Mouse (Mus musculus): ENCODE data around the gene Sytl3.

The Sytl3 gene

GRCm38 (mm10) chr17:6755176-6755575 is 96.3 kb downstream of the Sytl3 start:
- no peak for DNase-seq (ENCODE audit: low read depth, low spot score)

DNA sequence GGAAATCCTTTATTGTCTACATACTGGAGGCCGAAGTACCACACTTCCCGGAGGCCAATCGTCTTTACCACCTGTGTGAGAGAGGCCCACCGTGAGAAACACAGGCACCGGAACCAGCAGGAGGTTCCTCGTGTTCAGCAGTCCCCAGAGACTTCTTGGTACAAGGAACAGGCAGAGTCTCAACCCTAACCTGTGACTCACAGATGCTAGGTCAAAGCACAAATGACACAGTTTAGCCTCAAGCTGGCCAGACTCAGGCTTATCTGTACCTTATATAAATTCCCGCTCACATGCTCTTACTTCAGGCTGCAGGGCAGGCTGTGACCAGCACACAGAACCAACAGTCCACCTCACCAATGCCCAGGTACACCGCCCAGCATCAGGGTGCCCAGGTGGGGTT is 97.0 kb downstream of the Sytl3 start:
- DNase-seq (ENCODE audit: low read depth, low spot score): no peak

- no peak for DNase-seq (ENCODE audit: low read depth, low spot score)
Observed at GRCm38 (mm10) chr17:6757902-6758301, 99.0 kb downstream of the Sytl3 start.

DNA sequence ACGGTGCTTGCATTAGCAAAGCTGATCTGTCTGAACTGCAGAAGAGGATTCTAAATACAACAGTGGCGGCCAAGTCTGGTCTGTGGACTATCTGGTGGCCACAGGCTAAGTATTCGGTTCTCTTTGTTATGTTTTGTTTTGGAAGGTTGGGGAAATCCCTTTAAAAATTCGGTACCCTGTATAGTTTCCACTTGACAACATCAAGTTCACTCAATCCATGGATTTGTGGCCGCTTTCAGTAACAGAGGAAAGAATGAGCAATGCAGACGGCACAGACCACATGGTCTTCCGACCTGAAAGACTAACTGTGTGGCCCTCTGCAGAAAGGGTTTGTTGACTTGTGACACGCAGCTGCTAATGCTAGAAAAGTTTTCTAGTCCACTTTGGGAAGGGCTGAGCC is 100.0 kb downstream of the Sytl3 start:
- no peak for DNase-seq (ENCODE audit: low read depth, low spot score)

GRCm38 (mm10) chr17:6759717-6760292 is 100.9 kb downstream of the Sytl3 start:
- DNase-seq (ENCODE audit: low read depth, low spot score): no peak

DNA sequence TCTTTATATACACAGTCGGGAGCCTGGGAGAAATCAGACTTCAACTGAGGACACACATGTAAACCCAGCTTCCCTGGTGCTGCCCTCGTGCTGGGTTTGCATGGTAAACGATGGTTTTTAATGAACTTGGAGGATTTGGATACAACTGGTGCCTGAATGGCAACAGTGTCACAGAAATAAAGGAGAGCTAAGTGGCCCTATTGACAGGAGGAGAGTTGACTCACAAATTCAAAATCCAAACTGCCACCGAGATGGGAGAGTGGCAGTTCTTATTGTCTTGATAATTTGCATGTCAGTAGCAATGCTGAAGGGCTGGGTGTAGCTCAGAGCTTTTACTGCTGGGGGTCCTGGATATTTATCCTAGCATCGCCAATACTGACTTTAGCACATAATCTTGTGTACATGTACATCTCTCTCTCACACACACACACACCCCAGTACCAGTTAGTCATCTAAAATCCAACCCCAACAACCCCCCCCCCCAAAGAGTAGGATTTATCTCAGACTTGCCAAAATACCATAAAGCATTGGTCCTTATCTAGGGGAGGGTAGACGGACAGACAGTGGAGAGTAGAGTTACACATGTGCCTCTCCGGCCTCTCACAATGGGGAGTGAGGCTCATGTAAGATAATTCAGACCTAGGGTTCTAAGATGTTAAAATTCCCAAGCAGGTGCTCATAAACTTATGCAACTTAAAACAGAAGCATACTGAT is 104.8 kb downstream of the Sytl3 start:
- no peak for DNase-seq (ENCODE audit: low read depth, low spot score)

GRCm38 (mm10) chr17:6764227-6764593 is 105.3 kb downstream of the Sytl3 start:
- DNase-seq (ENCODE audit: low read depth, low spot score): no peak

- DNase-seq (ENCODE audit: low read depth, low spot score): no peak
Observed at GRCm38 (mm10) chr17:6764730-6765129, 105.8 kb downstream of the Sytl3 start.

- no peak for DNase-seq (ENCODE audit: low read depth, low spot score)
Observed at GRCm38 (mm10) chr17:6765886-6766285, 107.0 kb downstream of the Sytl3 start.

DNA sequence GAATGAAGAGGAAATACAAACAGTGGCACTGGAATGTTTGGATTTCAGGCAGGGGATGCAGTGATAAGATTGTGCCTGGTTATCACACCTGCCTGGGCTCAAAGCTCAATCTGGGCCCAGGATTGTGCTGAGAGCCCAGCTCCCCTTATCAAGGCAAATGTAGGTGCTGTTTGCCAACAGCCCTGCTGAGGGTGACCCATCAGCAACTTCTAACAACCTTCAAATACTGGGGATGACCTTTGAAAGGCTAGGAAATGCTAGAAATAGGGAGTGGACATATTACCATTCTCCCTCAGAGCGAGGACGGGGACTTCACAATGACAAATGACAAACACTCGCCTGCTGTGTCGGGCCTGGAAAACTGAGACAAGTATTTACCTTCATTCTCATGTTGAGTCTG is 107.9 kb downstream of the Sytl3 start:
- no peak for DNase-seq (ENCODE audit: low read depth, low spot score)

DNA sequence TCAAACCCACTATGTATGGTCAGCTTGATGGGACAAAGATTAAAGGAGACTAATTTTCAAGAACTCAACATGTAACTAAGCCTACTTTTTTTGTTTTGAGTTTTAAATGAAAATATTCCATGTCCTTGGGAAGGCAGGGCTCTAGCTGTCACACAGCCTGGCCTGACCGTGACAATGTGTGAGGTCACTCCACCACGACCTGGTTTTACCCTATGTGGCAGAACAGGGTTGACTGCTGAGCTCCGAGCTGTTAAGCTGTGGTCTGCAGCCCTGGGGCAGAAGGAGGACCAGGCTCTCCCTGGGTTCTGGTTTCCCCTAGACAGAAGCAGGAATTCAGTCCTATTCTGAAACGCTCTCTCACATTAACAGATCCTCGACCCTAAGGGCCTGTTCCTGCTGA is 108.9 kb downstream of the Sytl3 start:
- DNase-seq (ENCODE audit: low read depth, low spot score): no peak

DNA sequence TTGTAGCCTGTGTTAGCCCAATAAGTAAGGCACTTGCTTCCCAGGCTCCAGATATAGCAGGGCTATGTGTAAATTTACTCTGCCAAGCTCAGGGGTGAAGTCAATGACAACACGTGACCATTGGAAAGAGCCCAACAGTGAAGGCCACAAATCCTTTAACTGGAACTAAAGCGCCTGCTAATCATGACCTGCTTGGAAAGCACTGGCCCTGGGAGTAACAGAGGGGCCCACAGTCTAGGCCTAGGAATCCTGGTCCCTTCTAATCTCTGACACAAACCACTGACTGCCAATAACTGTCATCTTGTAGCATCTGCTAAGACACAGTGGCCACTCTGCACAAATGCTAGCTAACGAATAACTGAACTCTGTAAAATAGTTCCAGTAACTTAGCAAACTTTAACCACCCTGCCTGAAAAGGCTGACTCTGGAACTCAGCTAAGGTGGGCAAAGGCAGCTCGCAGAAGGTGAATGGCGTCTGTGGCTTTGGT is 109.5 kb downstream of the Sytl3 start:
- DNase-seq (ENCODE audit: low read depth, low spot score): no peak

- DNase-seq (ENCODE audit: low read depth, low spot score): no peak
Observed at GRCm38 (mm10) chr17:6769602-6770001, 110.7 kb downstream of the Sytl3 start.

DNA sequence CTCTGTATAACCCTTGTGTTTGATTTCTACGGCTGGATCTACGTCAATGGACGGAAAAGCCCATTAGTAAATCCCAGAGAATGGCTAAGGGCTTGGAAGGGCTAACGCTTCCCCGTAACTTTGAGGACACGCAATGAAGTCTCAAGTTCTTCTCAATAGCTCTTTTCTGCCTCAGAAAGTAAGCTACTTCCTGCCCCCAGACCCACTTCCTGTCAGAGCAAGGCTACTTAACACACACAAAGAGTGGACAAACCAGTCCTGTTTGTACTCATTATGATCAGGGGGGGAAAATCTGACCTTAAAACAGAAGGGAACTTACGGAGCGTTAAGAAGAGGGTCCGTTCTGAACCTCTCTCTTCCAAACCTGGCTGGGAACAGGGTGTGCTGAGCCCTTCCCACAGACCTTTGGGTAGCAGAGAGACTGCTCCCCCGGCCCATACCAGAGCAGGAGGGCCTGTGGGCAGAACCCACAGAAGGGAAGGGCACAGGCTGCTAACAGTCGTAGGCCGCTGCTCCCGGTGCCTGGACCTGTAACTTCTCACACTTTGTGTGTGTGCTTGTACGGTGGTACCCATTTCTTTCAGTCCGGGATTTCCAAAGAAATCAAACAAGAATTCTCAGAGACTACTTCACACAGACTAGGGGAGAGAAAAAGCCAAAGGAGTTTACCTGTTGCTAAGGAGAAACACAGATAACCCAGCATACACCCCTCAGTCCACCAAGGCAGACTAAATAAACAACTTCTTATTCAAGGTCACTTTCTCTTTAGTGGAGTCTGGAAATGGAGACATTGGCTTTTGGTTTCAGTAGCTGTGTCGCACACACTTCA is 113.0 kb downstream of the Sytl3 start:
- no peak for DNase-seq (ENCODE audit: low read depth, low spot score)

- no peak for DNase-seq (ENCODE audit: low read depth, low spot score)
Observed at GRCm38 (mm10) chr17:6772490-6772773, 113.5 kb downstream of the Sytl3 start.

DNA sequence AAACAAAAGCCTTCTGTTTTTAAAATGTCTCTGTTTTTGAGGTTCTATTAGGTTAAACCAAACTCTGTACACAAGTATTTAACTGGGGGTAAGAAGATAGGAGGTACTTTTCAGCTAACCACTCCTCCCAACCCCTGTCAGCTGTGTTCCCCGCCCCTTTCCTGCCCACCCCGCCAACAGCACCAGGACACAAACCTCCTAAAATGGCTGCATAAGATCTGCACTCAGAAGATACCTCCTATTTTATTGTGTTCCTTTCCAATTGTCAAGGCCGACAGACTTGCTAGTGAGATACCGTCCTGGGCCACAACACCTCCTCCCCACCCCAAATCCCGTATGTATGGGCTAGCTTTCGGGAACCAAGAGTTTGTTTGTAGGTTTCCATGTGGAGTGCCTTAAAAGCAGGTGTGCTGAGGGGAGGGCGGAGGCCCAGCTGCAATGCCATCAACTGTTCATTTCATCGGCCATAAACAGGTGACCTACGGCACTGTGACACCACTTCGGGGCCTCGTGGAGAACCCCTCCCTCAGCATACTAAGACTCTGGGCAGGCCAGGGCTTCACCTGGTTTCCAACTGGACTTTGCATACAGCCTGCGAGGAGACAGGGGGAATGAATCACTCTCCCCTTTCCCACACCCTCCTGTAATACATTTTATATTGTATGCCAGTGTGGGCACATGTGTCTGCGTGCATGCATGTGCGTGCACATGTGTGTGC is 114.5 kb downstream of the Sytl3 start:
- DNase-seq (ENCODE audit: low read depth, low spot score): no peak

DNA sequence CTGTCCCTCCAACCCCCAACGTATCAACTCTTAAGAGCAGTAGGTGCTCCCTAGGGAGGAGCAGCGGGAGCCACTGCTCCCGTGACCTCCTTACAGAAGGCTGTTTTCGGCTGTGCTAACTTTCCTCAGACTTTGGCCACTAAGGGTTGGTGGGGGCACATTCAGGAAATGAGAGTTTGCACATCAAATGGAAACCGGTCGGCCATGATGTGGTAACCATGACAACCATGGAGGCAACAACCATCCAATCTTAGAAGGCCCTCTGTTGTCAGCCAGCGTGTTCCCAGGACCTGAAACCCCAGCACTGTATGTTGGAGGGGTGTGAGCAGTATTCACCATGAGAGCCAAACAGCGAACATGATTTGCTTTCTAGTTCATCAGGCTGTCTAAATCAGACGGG is 116.3 kb downstream of the Sytl3 start:
- DNase-seq (ENCODE audit: low read depth, low spot score): no peak

GRCm38 (mm10) chr17:6775671-6776070 is 116.8 kb downstream of the Sytl3 start:
- DNase-seq (ENCODE audit: low read depth, low spot score): no peak

GRCm38 (mm10) chr17:6776123-6776522 is 117.2 kb downstream of the Sytl3 start:
- DNase-seq (ENCODE audit: low read depth, low spot score): no peak

DNA sequence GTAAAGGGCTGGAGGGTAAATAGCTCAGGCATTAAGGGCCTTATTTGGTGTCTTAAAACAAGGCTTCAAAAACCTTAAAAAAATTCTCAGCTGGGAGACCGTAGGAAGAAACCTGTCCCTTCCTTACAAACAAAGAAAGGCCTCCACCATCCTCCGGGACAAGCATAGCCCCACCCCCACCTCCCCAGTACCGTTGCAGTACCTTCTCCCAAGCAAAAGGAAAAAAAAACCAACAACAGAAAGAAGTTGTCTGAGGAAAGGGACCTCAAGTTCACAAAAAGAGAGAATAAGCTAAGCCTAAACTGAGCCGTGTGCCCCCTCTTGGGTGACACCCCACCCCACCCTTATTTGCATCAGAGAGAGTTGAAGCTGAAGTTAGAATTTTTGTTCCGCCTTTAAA is 117.7 kb downstream of the Sytl3 start:
- no peak for DNase-seq (ENCODE audit: low read depth, low spot score)

DNA sequence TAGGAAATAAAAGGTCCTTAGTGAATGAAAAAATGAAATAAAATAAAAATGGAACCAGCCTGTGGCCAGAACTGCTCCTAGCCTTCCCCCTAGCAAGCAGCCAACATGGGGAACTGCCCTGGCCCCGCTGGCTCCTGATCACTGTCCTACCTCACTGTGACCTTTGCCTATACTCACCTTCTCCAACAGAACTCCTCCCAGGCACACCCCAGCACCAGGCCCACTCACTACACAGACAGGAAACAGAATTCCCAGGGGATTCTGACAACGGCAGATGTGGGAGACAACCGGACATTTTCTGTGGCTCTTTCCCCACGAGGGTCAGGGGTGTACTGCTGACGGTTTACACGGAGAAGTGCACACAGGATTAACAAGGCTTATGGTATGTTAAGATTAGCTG is 118.2 kb downstream of the Sytl3 start:
- DNase-seq (ENCODE audit: low read depth, low spot score): no peak

DNA sequence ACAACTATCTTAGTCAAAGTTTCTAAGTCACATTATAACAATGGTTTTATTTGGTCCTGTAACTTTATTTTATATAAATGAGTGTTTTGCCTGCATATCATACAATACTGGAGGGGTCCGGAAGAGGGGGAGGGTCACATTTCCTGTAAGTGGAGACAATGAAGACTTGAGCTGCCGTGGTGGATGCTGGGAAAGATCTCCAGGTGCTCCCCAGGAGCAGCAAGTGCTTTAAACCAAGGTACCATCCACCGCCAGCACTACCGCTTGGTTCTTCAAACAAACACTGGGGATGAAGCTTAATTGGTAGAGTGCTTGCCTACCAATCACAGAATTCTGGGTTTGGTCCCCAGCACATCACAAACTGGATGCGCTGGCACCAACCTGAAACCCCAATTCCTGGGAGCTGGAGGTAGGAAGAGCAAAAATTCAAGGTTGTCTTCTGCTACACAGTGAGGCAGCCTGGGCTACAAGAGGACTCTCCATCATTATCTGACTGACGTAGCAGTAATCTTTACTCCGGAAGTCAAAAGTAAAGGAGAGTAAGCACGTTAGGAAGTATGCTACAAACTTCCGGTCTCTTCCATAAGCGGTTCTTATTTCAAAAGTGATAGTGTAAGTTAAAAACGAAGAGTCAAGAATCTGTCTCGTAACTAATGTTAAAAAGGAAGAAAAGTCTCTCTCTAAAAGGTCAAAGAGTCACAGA is 118.9 kb downstream of the Sytl3 start:
- no peak for DNase-seq (ENCODE audit: low read depth, low spot score)

Measured in WW6 (cell line).